Comparison of ENCODE assay signal across 20 mouse cellular contexts in the genomic region with DNA sequence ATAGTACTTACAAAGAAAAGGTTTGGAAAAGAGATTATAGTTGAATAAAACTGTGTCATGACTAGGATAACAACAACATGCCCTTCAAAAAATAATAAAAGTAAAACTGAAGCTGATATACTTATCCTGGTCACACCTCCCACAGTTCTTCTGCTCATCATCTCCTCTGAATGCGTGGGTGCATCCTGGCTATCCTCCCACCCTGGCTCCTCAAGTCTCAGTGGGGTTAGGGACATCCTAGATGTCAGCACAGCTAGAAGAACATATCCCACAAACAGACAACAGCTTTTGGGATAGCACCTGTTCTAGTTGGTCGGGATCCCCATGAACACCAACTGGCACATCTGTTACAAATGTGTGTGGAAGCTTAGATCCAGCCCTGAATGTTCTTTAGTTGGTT.
DNase-seq lines count a peak whose midpoint lies in the region; ATAC-seq lines count a peak whose summit lies in the region.
"Had no signal": no experiment of that assay in that cellular context is flagged by ENCODE, and none has a peak within 500 bp of the region (broad histone marks: within the 10 kb centered on the region; RNA-seq: fewer than 3 reads in every experiment).

No protein-coding gene starts in this region.

- no peaks in the 10 kb centered on the region for H3K36me3 ChIP-seq in embryonic facial prominence, embryonic 10.5 days (replicated peaks)
- no peaks in the 10 kb centered on the region for H3K36me3 ChIP-seq in hindbrain, embryonic 16.5 days (ENCODE audit: control insufficient read depth, insufficient read depth, low read length)
- H3K36me3 ChIP-seq: heart, embryonic 10.5 days; hindbrain, embryonic 10.5 days; midbrain, embryonic 12.5 days; neural tube, embryonic 13.5 days had no signal

- peak; percentile 93 for ATAC-seq in frontal cortex, adult (ENCODE audit: low TSS enrichment)
- no peak for ATAC-seq in hindbrain, embryonic 16.5 days
- ATAC-seq: forebrain, embryonic 13.5 days; lung, postnatal 0 days; Patski had no signal

- no peak overlapping the region for H3K27ac ChIP-seq in embryonic facial prominence, embryonic 10.5 days (replicated peaks)
- no peak overlapping the region for H3K27ac ChIP-seq in hindbrain, embryonic 16.5 days (ENCODE audit: low read depth, low read length)
- H3K27ac ChIP-seq: forebrain, embryonic 13.5 days; heart, embryonic 10.5 days; hindbrain, embryonic 10.5 days; midbrain, embryonic 12.5 days; neural tube, embryonic 13.5 days had no signal

- no peaks in the 10 kb centered on the region for H3K9me3 ChIP-seq in embryonic facial prominence, embryonic 10.5 days
- H3K9me3 ChIP-seq in hindbrain, embryonic 16.5 days (ENCODE audit: control insufficient read depth, low read length) = no peaks in the 10 kb centered on the region
- H3K9me3 ChIP-seq: forebrain, embryonic 13.5 days; heart, embryonic 10.5 days; hindbrain, embryonic 10.5 days; midbrain, embryonic 12.5 days; neural tube, embryonic 13.5 days had no signal

- H3K9ac ChIP-seq in hindbrain, embryonic 16.5 days (ENCODE audit: low read depth, low read length) = no peak overlapping the region
- H3K9ac ChIP-seq: forebrain, embryonic 13.5 days; midbrain, embryonic 12.5 days; neural tube, embryonic 13.5 days had no signal

- no peak for DNase-seq in frontal cortex, postnatal 10 days (ENCODE audit: low spot score in 2 of 2)
- peak; percentile 28 to 60 for DNase-seq in frontal cortex, postnatal 36 days (ENCODE audit: low spot score in 2 of 2)
- DNase-seq in left cerebral cortex, adult 9 months (ENCODE audit: low spot score in 2 of 2) = peak; percentile 4 to 47
- peak; percentile 7 to 23 for DNase-seq in right cerebral cortex, postnatal 36 days (ENCODE audit: low spot score in 2 of 2)
- DNase-seq in embryonic facial prominence, embryonic 10.5 days (ENCODE audit: low spot score) = no peak
- DNase-seq in lung, postnatal 10 days = no peak
- DNase-seq: adrenal gland, postnatal 10 days; cerebellum, adult 18-20 months; kidney, adult 11 months; kidney, postnatal 25 days; liver had no signal

- no peaks in the 10 kb centered on the region for H3K27me3 ChIP-seq in embryonic facial prominence, embryonic 10.5 days (replicated peaks; ENCODE audit: low read depth, poor library complexity, severe bottlenecking)
- no peaks in the 10 kb centered on the region for H3K27me3 ChIP-seq in hindbrain, embryonic 16.5 days (replicated peaks; ENCODE audit: control insufficient read depth, insufficient read depth, low read length)
- H3K27me3 ChIP-seq: forebrain, embryonic 13.5 days; midbrain, embryonic 12.5 days; neural tube, embryonic 13.5 days; Patski had no signal

- WGBS in embryonic facial prominence, embryonic 10.5 days = 75% methylated on average over 2 of the region's 2 CpGs
- 78% methylated on average over 2 of the region's 2 CpGs for WGBS in hindbrain, embryonic 16.5 days

- H3K4me3 ChIP-seq in embryonic facial prominence, embryonic 10.5 days = no peak overlapping the region
- H3K4me3 ChIP-seq in hindbrain, embryonic 16.5 days (ENCODE audit: low read length) = no peak overlapping the region
- H3K4me3 ChIP-seq: forebrain, embryonic 13.5 days; heart, embryonic 10.5 days; hindbrain, embryonic 10.5 days; midbrain, embryonic 12.5 days; neural tube, embryonic 13.5 days had no signal

- H3K4me2 ChIP-seq in hindbrain, embryonic 16.5 days (ENCODE audit: low read length) = no peak overlapping the region
- H3K4me2 ChIP-seq: forebrain, embryonic 13.5 days; midbrain, embryonic 12.5 days; neural tube, embryonic 13.5 days had no signal

- H3K4me1 ChIP-seq in embryonic facial prominence, embryonic 10.5 days = no peaks in the 10 kb centered on the region
- no peaks in the 10 kb centered on the region for H3K4me1 ChIP-seq in hindbrain, embryonic 16.5 days (ENCODE audit: control insufficient read depth, insufficient read depth, low read depth, low read length)
- H3K4me1 ChIP-seq: forebrain, embryonic 13.5 days; heart, embryonic 10.5 days; hindbrain, embryonic 10.5 days; midbrain, embryonic 12.5 days; neural tube, embryonic 13.5 days had no signal

Comparison
In these comparisons a context has a peak if more than half of its experiments do, and no peak if none do; other contexts are left out.
1. DNase-seq: peak in frontal cortex, postnatal 36 days (2 of 2), left cerebral cortex, adult 9 months (2 of 2) and right cerebral cortex, postnatal 36 days (2 of 2); none in frontal cortex, postnatal 10 days (0 of 2), embryonic facial prominence, embryonic 10.5 days (single experiment) and lung, postnatal 10 days (single experiment).